Mouse (Mus musculus) heart, postnatal 4 days (tissue): ENCODE results near the gene Vmn2r23. TPM values are rescaled to one million over a fixed set of nuclear protein-coding genes. Genes with fewer than 3 reads are reported as not detected.
"Not testable (repeated sequence)": the region's sequence is repeated elsewhere in the genome, so short reads cannot be mapped to it uniquely, and the experiment has no call there.

ENCODE experiments used
- DNase-seq: peaks from one replicate; pipeline ENCODE4 v3.0.0; 2021
- total RNA-seq, 2 experiments: library from RNA; stranded (reverse); gene quantifications; 2 replicates each; pipeline ENCODE4 v1.2.3; 2021

The Vmn2r23 gene
- not detected for total RNA-seq

GRCm38 (mm10) chr6:123702370-123702769, at the start of gene Vmn2r23:
Gene Vmn2r23, plus strand, starts transcription at chr6:123702670.
- DNase-seq = no peak

GRCm38 (mm10) chr6:123657040-123657439, 45.4 kb upstream of the Vmn2r23 start:
- no peak for DNase-seq

- not testable (repeated sequence) for DNase-seq
Measured at GRCm38 (mm10) chr6:123696639-123697038, 5.8 kb upstream of the Vmn2r23 start.

GRCm38 (mm10) chr6:123697213-123697612, 5.3 kb upstream of the Vmn2r23 start:
- DNase-seq = no peak

GRCm38 (mm10) chr6:123770031-123770430, 67.6 kb downstream of the Vmn2r23 start:
- DNase-seq = no peak

GRCm38 (mm10) chr6:123778579-123778978, 76.1 kb downstream of the Vmn2r23 start, which contains the start of gene Vmn2r24:
Gene Vmn2r24, plus strand, starts transcription at chr6:123778879.
- no peak for DNase-seq

GRCm38 (mm10) chr6:123784857-123785256, 82.4 kb downstream of the Vmn2r23 start:
- no peak for DNase-seq

GRCm38 (mm10) chr6:123793746-123794145, 91.3 kb downstream of the Vmn2r23 start:
- no peak for DNase-seq

Other genes starting within 250 kb of the Vmn2r23 start
- gene Vmn2r21, start 169.3 kb upstream of the Vmn2r23 start, total RNA-seq = not detected
- not detected for gene Vmn2r22, start 51.9 kb upstream of the Vmn2r23 start, total RNA-seq
- not detected for gene Vmn2r24, start 76.2 kb downstream of the Vmn2r23 start, total RNA-seq
- gene Vmn2r25, start 150.8 kb downstream of the Vmn2r23 start, total RNA-seq = not detected